Mouse (Mus musculus) hindbrain, embryonic 16.5 days (tissue): ENCODE data around the gene Tlr9. TPM values are rescaled to one million over a fixed set of nuclear protein-coding genes. Genes with fewer than 3 reads are reported as not detected.

Source experiments
- ATAC-seq: fragments of 200-750 bp; cut with Nextera tagmentation; 2 replicates; pipeline ENCODE4 v1.8.0; 2017; ENCODE audit warnings: moderate TSS enrichment, moderate library complexity
- H3K27ac ChIP-seq: fragments of 300-500 bp; sonication (generic); 2 replicates; pipeline ENCODE4 v1.5.1; 2014; ENCODE audit warnings: low read depth, mild to moderate bottlenecking, control low read depth, low read length, moderate library complexity
- H3K27me3 ChIP-seq: fragments of 300-500 bp; sonication (generic); replicated peaks from 2 replicates; pipeline ENCODE4 v1.6.1; 2014; ENCODE audit warnings: low read length; ENCODE audit not compliant: control insufficient read depth, insufficient read depth
- H3K36me3 ChIP-seq: fragments of 300-500 bp; sonication (generic); 2 replicates; pipeline ENCODE4 v1.6.1; 2014; ENCODE audit warnings: mild to moderate bottlenecking, low read length, moderate library complexity, mixed read lengths; ENCODE audit not compliant: control insufficient read depth, insufficient read depth
- H3K4me1 ChIP-seq: fragments of 300-500 bp; sonication (generic); 2 replicates; pipeline ENCODE4 v1.6.1; 2014; ENCODE audit warnings: low read depth, low read length; ENCODE audit not compliant: control insufficient read depth, insufficient read depth
- H3K4me2 ChIP-seq: fragments of 300-500 bp; sonication (generic); 2 replicates; pipeline ENCODE4 v1.6.1; 2014; ENCODE audit warnings: mild to moderate bottlenecking, low read length, control low read depth, moderate library complexity
- H3K4me3 ChIP-seq: fragments of 300-500 bp; sonication (generic); 2 replicates; pipeline ENCODE4 v1.5.1; 2014; ENCODE audit warnings: mild to moderate bottlenecking, low read length, control low read depth, moderate library complexity
- H3K9ac ChIP-seq: fragments of 300-500 bp; sonication (generic); 2 replicates; pipeline ENCODE4 v1.6.1; 2014; ENCODE audit warnings: low read depth, mild to moderate bottlenecking, control low read depth, low read length, moderate library complexity
- H3K9me3 ChIP-seq: fragments of 300-500 bp; sonication (generic); 2 replicates; pipeline ENCODE4 v1.6.1; 2014; ENCODE audit warnings: mild to moderate bottlenecking, low read length, moderate library complexity; ENCODE audit not compliant: control insufficient read depth
- WGBS: fragments of 180-500 bp; shearing (Covaris S2); extraction: QIAGEN DNeasy Blood & Tissue Kit; methylation state at CpG from one replicate; pipeline ENCODE4 v1.1.7; 2014; 5-methylcytosine and 5-hydroxymethylcytosine counted together
- polyA plus RNA-seq: library from polyadenylated mRNA; unstranded; fragments of >200 nt; fragmentation: Nextera tagmentation; extraction: Ambion mirVana; gene quantifications from 2 replicates; pipeline ENCODE4 v1.2.1, GENCODE M21; 2015

The Tlr9 gene
- polyA plus RNA-seq, 1 experiment from 2014 or later: 0.04 TPM

DNA sequence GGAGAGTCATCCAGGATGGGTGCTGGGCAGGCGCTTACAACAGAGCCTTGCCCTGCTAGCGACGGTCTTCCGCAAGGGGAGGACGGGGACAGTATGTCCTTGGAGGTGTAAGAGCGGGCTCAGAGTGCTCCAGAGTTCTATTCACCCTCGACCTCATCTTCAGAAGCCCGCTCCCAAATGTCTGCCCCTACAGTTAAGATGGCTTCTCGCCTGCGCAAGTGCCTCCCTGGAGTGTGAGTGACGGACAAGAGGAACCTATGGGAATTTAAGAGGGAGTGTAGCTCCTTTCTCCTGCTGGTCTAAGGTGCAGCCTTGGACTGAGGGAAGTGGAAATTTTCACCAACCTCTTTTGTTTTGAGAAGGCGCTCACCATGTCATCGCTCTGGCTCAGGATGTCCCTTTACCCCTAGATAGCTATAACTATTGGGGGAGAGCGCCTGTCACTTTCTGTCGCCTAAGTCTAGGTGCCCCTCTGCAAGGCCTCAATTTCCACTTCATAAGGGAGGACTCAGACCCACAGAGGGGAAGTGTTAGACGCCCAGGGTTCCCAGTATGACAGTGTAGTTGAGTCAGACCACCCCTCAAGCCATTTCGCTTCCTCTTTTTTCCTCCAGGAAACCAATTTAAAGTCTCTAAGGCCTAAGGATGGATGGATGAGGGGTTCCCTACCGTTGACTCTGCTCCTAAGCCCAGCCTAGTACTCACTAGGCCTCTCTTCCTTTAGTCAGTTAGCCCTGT lies 22.7 kb upstream of the Tlr9 start, which contains the start of gene Ppm1m:
Ppm1m (minus strand) TSS at position 212 of the 738 bp plus-strand sequence.
- peak within 1 kb of the TSS; percentile 77 for H3K9ac ChIP-seq
- no peak within 1 kb of the TSS; the same call in 1 of the 2 replicates for H3K27ac ChIP-seq
- 40% methylated on average over 18 of the region's 18 CpGs for WGBS
- H3K4me3 ChIP-seq: peak within 1 kb of the TSS; percentile 59
- H3K9me3 ChIP-seq: no peaks in the 10 kb centered on the region
- peaks cover 28% of the 10 kb centered on the region for H3K4me1 ChIP-seq
- ATAC-seq: no peak
- H3K4me2 ChIP-seq: peak within 1 kb of the TSS; percentile 77
- H3K27me3 ChIP-seq: no peaks in the 10 kb centered on the region
- H3K36me3 ChIP-seq: no peaks in the 10 kb centered on the region

DNA sequence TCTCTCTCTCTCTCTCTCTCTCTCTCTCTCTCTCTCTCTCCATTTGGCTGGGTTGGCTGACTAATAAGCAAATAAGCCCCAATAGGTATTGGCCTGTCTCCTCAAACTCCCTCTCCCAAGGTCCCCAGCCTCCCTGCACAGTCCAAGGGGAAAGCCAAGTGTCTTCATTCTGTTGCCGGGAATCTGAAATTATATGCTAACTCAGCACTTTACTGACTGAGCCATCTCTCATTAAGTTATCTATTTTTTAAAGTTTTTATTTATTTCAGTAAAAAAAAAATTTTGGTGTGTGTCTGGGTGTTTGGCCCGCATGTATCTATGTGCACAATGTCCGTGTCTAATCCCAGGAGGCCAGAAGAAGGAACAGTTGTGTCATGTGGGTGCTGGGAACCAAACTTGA lies 20.5 kb upstream of the Tlr9 start:
- Histone ChIP-seq H3K4me2 (peak overlapping the region; percentile 62), H3K4me1 (peaks cover 27% of the 10 kb centered on the region), H3K4me3 (peak overlapping the region; percentile 72), H3K27ac (no peak overlapping the region), H3K36me3 (no peaks in the 10 kb centered on the region), H3K27me3 (no peaks in the 10 kb centered on the region), H3K9me3 (no peaks in the 10 kb centered on the region), H3K9ac (no peak overlapping the region)
- WGBS: 80% methylated on average over 3 of the region's 3 CpGs
- no peak for ATAC-seq

DNA sequence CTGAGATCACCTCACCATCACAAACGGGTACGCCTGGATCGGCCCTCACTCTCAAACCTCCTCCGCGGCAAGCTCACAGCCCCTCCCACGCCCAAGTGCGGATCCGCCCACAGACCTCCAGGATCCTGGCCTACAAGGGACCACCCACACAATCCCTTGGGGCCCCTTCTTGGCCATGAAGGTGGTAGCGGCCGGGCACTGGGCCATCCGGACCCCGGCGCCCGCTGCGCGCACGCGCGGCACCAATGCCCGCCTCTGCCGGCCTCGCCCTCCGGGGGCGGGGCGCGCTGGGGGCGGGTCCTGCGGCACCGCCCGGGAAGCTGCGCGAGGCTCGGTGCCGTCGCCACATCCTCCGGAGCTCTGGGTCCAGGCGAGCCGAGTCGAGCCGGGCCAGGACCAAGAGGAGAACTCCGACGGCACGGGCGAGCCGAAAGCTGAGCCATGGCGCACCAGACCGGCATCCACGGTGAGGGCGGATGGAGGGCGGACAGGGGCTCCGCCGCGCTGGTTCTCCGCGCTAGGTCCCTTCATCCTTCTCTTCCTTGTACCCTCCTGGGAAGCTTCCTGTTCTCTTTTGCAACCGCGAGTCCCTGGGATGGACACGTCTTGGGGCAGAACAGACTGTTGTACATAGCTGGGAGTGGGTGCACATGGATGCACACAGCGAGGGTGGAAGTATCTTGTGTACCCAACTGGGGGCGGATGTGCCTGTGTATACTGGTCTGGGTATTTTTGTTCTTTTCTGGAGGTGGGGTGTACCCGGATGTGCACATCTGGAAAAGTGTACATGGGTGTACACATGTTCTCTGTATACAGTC lies 19.4 kb upstream of the Tlr9 start, which contains the start of gene Twf2:
Twf2 (plus strand) TSS at position 290 of the 818 bp plus-strand sequence.
- H3K27me3 ChIP-seq: no peaks in the 10 kb centered on the region
- H3K4me3 ChIP-seq: peak within 1 kb of the TSS; percentile 72
- peaks cover 29% of the 10 kb centered on the region for H3K4me1 ChIP-seq
- H3K9ac ChIP-seq: peak within 1 kb of the TSS; percentile 79
- H3K36me3 ChIP-seq: no peaks in the 10 kb centered on the region
- under 1% methylated on average over 61 of the region's 61 CpGs for WGBS
- H3K9me3 ChIP-seq: no peaks in the 10 kb centered on the region
- H3K4me2 ChIP-seq: peak within 1 kb of the TSS; percentile 62
- ATAC-seq: peak; percentile 88
- H3K27ac ChIP-seq: peak within 1 kb of the TSS; percentile 81

DNA sequence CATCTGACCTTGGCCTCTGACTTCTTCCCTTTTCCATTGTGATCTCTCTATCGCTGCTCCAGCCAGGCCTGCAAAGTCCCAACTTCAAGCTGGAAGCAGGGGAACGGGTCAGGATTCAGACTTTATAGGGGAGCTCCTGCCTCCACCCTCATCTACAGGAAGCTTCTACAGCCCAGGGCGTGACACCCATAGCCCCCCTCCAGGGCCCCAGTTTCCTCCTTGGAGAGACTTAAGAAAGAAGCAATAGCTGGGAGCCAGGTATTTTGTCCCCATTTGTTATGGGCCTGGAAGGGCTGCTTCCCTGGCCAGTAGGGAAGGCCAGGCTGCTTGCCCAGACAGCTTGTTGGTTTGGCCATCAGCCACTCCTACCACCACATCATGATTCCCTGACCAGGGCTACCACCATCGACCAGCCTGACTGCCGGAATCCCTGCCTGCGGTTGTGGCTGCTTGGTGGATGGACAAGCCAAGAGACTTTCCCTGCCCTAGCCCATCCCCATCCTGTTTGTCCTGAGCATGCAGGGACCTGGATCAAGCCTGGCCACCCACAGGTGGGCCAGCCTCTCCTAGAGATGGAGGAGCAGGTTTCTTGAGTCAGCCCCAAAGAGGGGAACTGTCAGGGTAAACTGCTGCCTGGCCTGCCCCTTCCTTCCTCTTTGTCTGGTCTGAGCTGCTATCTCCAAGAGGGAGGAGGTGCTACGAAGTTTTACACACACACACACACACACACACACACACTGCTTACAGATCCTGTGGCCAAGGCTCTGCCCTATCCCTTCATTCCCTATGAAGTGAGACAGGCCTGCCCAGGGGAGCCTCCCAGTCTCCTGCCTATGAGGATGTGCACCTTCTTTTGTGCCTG lies 18.2 kb upstream of the Tlr9 start:
- no peaks in the 10 kb centered on the region for H3K27me3 ChIP-seq
- no peaks in the 10 kb centered on the region for H3K9me3 ChIP-seq
- H3K9ac ChIP-seq: peak overlapping the region; percentile 79
- no peak for ATAC-seq
- 76% methylated on average over 7 of the region's 7 CpGs for WGBS
- peaks cover 27% of the 10 kb centered on the region for H3K4me1 ChIP-seq
- H3K4me2 ChIP-seq: peak overlapping the region; percentile 62
- H3K36me3 ChIP-seq: 0 out of 2 replicates have a peak, but pooled peaks cover 3% of the 10 kb centered on the region
- H3K4me3 ChIP-seq: peak overlapping the region; percentile 72
- 0 out of 2 replicates have a peak overlapping the region, but pooled peaks have one; percentile 2 for H3K27ac ChIP-seq

DNA sequence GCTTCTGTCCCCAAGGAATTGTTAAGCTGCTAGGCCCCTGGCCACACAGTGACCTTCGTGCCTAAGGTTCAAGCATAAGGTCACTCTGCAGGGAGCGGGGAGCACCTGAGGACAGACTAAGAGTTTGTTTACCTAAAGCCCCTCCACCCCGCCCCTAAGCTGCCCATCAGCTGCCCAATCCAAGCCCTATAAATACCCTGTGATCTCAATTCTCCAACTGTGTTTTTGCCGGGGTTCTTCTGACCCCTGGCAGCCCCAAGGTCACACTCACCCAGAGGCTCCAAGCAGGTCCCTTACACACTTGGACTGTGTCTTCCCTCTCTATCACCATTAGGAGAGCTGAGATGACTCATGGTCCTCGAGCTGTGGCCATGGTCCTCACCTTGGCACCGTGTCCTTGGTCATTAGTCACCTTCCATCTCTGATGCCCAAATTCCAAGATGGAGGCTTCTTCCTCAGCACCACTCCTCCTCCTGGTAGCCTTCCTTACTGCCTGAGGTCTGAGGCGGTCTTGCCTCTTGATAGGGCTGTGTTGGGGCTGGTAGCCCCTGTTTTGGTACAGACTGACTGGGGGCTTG lies 16.6 kb upstream of the Tlr9 start:
- H3K4me2 ChIP-seq: no peak overlapping the region
- H3K27ac ChIP-seq: no peak overlapping the region
- H3K9ac ChIP-seq: no peak overlapping the region
- no peaks in the 10 kb centered on the region for H3K9me3 ChIP-seq
- no peak overlapping the region for H3K4me3 ChIP-seq
- 0 out of 2 replicates have a peak, but pooled peaks cover 3% of the 10 kb centered on the region for H3K36me3 ChIP-seq
- no peaks in the 10 kb centered on the region for H3K27me3 ChIP-seq
- H3K4me1 ChIP-seq: peaks cover 22% of the 10 kb centered on the region
- no peak for ATAC-seq
- 84% methylated on average over 7 of the region's 7 CpGs for WGBS

DNA sequence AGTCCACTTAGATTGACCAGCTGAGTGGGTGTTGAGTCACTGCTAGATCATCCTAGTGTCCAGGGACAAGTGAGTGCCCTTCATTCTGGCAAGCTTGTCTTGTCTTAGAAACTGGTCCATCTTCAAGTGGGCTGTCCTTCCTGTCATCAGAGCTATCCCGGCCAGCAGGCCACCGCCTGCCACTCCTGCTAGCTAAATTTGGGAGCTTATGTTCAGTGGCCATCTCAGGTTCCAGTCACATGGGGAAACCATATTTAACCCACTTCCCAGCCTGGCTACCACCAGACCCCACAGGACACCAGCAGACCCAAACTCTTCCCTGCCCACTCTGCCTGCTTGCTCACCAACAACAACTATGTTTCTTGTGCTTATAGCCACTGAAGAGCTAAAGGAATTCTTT lies 15.9 kb upstream of the Tlr9 start:
- Histone ChIP-seq H3K9ac (no peak overlapping the region), H3K4me1 (peaks cover 24% of the 10 kb centered on the region), H3K36me3 (0 out of 2 replicates have a peak, but pooled peaks cover 3% of the 10 kb centered on the region), H3K9me3 (no peaks in the 10 kb centered on the region), H3K27ac (no peak overlapping the region), H3K4me2 (no peak overlapping the region), H3K27me3 (no peaks in the 10 kb centered on the region), H3K4me3 (no peak overlapping the region)
- WGBS: 96% methylated on average over 2 of the region's 2 CpGs
- ATAC-seq: no peak

DNA sequence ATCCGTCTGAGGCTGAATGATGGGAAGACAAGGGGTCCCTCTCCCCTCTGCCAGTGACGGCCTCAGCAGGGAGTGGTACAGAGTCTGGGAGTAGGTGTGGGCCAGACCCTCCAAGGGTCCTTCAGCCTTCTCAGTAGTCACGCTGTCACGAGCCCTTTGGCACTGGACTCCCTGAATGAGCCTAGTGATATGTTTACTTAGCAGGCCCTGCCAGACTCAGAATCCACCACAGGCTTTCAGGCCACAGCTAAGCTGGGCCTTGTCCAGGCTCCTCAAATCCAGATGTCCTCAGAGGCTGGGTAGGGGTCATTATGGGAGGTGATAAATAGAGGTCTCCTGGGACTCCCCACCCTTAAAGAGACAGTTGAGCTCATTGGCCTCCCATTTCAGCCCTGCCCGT lies 14.2 kb upstream of the Tlr9 start:
- Histone ChIP-seq H3K27ac (no peak overlapping the region), H3K4me3 (no peak overlapping the region), H3K4me2 (no peak overlapping the region), H3K27me3 (no peaks in the 10 kb centered on the region), H3K9ac (no peak overlapping the region), H3K4me1 (peaks cover 25% of the 10 kb centered on the region), H3K36me3 (peaks cover 9% of the 10 kb centered on the region; the same call in 1 of the 2 replicates), H3K9me3 (no peaks in the 10 kb centered on the region)
- 87% methylated on average over 5 of the region's 5 CpGs for WGBS
- ATAC-seq: no peak

DNA sequence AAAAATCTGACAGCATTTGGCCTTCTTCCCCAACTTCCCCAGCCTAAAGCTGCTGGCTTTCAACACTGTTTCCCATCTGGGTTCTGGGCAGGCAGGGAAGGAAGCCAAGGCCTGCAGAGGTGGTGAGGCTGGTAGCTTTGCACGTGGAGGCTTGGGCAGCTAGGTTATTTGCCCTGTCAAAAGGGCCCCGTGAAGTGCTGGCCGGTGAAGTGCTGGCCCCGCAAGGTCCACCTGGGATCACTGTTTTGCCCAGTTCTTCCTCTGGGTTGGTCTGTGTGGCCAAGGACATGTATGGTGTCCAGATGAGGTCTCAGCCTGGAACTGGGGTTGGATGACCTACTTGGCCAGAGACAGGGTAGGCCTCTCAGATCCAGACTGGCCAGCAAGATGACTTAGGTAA lies 12.4 kb upstream of the Tlr9 start:
- WGBS: 88% methylated on average over 4 of the region's 4 CpGs
- H3K9me3 ChIP-seq: no peaks in the 10 kb centered on the region
- ATAC-seq: no peak

More for the DNA sequence above, 12.4 kb upstream of the Tlr9 start:
- Histone ChIP-seq H3K4me2 (no peak overlapping the region), H3K27ac (no peak overlapping the region), H3K4me3 (no peak overlapping the region), H3K4me1 (peaks cover 10% of the 10 kb centered on the region), H3K9ac (no peak overlapping the region), H3K27me3 (no peaks in the 10 kb centered on the region), H3K36me3 (peaks cover 24% of the 10 kb centered on the region)
